Mouse (Mus musculus) right cerebral cortex, postnatal 36 days (tissue): ENCODE data around the gene Clcn5.
A peak's percentile ranks its signal among the peaks of the same experiment; 100 is the strongest.

ENCODE experiments used
- DNase-seq, 2 experiments: peaks; one replicate each; pipeline ENCODE4 v3.0.0; 2022; ENCODE audit warnings: low spot score in 2 of 2, mixed read lengths in 1 of 2

Clcn5 gene

GRCm38 (mm10) chrX:7319089-7319721 lies at the start of gene Clcn5:
Clcn5 (minus strand) TSS chrX:7319358.
- DNase-seq = peak; percentile 95

GRCm38 (mm10) chrX:7325455-7325854 lies 6.3 kb upstream of the Clcn5 start:
- DNase-seq = no peak

- DNase-seq = peak; percentile 10 to 21
These were observed 3.1 kb upstream of the Clcn5 start for GRCm38 (mm10) chrX:7322288-7322687.

DNA sequence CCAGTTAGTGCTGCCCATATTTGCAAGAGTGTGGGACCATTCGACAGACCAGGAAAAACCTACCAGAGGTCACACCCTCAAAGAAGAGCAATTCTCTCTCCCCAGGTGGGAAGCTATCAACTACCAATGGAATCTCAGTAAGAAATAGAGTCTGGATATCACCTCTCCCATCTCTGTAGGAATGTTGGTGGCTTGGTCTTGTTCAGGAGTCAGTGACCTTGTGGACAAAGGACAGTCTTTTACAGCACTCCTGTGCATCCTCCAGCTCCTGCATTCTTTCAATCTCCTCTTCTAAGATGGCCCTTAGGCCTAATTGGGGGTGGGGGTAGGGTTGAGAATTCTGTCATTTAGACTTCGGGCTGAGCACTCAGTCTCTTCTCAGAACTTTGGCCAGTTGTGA lies 1.4 kb upstream of the Clcn5 start:
- no peak for DNase-seq

DNA sequence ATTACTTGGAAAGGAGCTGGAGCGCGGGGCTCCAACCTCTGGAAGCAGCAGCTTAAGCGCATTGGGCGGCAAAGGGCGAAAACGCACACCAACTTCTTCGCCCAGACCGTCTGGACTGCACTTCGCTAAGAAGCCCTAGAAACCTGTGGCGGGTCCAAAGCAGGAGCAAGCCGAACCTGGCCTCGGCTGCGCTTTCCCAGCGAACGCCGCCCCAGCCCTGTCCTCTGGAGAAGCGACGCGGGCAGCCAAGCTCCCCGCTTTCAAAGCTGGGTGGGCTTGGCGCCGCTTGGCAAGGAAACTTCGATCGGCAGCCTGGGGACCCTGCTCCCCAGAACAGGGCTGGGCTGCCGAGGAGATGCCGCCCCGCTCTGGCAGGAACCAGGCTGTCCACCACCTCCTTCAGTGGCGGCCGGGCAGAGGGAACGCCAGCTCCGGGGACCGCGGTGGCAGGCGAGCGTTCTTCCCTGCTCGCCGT lies 570 bp downstream of the Clcn5 start:
- no peak for DNase-seq

DNA sequence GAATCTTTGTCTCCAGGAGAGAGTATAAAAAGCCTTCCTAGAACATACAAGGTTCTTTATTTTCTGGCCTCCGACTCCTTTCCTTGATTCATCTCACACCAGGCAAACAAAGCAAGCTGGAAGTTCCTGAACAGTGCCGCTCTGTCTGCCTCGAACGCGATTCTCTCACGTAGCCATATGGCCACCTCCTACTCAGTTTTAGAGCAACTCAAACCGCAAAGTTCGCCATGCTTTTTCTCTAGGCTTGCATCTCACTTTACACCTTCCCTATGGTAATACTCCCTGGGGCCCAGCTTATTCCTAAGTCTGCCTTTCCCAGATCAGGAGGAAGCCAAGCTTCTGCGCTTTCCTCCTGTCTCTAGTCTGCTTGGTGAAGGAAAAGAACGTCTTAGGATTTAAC lies 4.0 kb downstream of the Clcn5 start:
- DNase-seq = peak; percentile 44 to 72

- peak in 1 of 2 experiments; percentile 1 for DNase-seq
These were observed 4.5 kb downstream of the Clcn5 start for GRCm38 (mm10) chrX:7314645-7315044.

DNA sequence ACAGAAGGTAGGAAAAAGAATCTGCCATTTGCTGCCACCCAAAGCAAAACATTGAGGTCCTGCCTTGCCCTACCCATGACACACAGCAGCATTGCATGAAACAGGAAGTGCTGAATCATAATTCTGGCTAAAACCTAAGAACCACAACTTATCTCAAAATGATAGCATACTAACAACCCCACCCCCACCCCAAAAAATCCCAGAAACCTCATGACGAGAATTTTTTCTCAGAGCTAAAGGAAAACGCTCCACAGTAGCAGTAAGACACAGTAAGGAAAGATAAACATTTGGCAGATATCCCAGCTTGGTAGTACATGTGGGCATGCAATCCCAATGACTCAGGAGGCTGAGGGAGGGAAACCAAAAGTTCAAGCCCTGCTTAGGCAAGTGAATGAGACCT lies 10.9 kb downstream of the Clcn5 start:
- no peak for DNase-seq

GRCm38 (mm10) chrX:7306861-7307260 lies 12.3 kb downstream of the Clcn5 start:
- DNase-seq = no peak

DNA sequence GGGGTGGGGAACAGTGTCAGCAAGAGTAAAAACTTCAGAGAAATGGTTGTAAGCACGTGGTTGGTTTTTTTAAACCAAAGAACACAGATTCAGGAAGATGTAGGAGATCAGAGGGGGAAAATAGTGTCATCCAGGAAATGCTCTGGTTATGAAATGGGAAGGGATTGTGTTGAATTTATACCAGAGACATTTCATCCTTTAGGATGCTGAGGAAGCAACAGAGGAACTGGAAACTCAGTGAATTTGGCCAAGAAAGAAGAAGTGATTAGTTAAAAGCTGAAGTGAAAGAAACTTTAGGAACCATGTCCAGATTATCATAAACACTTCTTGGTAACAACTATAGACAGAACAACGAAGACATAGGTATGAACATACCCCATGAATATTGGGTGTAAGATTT lies 26.2 kb downstream of the Clcn5 start:
- no peak for DNase-seq

- no peak for DNase-seq
These were observed 26.9 kb downstream of the Clcn5 start for GRCm38 (mm10) chrX:7292151-7292768.

GRCm38 (mm10) chrX:7288976-7289375 lies 30.2 kb downstream of the Clcn5 start:
- no peak for DNase-seq

- DNase-seq = no peak
These were observed 32.0 kb downstream of the Clcn5 start for GRCm38 (mm10) chrX:7287051-7287734.

- DNase-seq = no peak
These were observed 36.5 kb downstream of the Clcn5 start for GRCm38 (mm10) chrX:7282636-7283035.

- no peak for DNase-seq
These were observed 39.4 kb downstream of the Clcn5 start for GRCm38 (mm10) chrX:7279722-7280121.

DNA sequence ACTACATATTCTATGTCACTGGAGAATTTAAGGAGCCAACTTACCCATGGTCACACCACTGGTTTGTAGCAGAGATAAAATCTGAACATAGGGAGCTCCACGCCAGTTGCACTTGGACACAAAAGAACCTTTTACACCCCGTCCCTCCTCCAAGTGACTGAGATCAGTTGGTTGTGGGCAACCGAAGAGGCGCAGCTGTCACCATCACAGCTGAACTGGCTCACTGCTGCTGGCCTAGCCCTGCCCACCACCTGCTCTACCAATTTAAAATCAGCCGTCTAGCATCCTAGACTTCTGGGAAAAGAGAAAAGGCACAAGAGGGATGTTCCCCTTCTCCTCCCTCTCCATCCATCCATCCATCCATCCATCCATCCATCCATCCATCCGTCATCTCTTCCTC lies 42.6 kb downstream of the Clcn5 start:
- no peak for DNase-seq

GRCm38 (mm10) chrX:7261149-7261548 lies 58.0 kb downstream of the Clcn5 start:
- no peak for DNase-seq

GRCm38 (mm10) chrX:7260400-7261113 lies 58.6 kb downstream of the Clcn5 start:
- DNase-seq = no peak

GRCm38 (mm10) chrX:7259718-7260117 lies 59.4 kb downstream of the Clcn5 start:
- DNase-seq = no peak

DNA sequence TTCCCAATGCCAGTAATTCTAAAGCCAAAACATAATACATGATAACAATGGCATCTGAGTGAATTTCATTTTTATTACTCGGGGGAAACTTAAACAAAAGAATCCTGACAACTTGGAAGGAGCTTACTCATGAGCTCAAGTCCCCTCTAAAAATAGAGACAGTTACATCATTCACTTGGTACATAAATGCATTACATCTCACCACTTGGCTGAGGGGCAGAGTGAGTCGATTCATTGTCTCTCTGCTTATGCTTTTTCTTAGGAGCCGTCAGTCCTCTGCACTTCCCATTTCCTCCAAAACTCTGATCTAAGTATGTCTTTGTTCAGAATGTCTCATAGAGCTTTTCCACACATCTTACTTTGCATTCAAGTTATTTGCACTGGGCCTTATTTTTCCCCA lies 63.1 kb downstream of the Clcn5 start:
- peak in 1 of 2 experiments; percentile 1 for DNase-seq

DNA sequence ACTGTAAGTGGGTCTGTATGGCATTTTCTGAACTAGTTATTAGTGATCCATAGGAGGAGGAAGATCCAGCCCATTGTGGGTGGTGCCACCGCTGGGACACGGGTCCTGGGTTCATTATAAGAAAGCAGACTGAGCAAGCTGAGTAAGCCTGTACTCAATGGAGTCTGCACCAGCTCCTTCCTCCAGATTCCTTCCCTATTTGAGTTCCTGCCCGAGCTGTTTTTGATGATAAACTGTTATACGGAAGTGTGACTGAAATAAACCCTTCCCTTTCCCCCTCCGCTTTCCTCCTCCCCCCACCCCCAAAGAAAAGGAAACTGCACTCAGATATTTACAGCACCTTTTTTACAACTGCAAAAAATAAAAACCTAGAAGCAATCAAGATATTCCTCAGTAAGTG lies 115.1 kb downstream of the Clcn5 start:
- DNase-seq = no peak

DNA sequence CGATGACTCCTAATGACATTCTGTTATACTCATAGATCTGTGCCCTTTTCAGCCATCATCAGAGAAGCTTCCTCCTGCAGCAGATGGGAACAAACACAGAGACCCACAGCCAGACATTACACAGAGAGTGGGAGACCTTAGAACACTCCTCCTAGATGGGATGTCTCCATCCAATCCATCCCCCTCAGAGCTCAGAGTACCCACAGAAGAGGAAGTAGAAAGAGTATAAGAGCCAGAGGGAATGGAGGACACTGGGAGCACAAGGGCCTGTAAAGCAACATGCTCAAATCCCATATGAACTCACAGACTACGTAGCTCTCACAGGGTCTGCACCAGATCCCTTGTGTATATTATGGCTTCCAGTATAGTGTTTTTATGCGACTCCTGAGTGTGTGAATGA lies 115.6 kb downstream of the Clcn5 start:
- DNase-seq = no peak
